Mouse (Mus musculus) small intestine, adult 2 months (tissue): Measurements from ENCODE around the gene Ptpn14.

ENCODE experiments used
- CTCF ChIP-seq: fragments of 200-500 bp; IDR thresholded peaks from 2 replicates; pipeline ENCODE4 v1.5.1; 2012; ENCODE audit warnings: low read depth, mild to moderate bottlenecking, control low read depth, inconsistent platforms, low read length, moderate library complexity, mixed read lengths; ENCODE audit not compliant: insufficient replicate concordance, insufficient read length; ENCODE audit errors: extremely low read depth
- POLR2A ChIP-seq: fragments of 200-500 bp; IDR thresholded peaks from 2 replicates; pipeline ENCODE4 v1.6.1; 2012; ENCODE audit warnings: low read depth, mild to moderate bottlenecking, control low read depth, inconsistent platforms, low read length, moderate library complexity

DNA sequence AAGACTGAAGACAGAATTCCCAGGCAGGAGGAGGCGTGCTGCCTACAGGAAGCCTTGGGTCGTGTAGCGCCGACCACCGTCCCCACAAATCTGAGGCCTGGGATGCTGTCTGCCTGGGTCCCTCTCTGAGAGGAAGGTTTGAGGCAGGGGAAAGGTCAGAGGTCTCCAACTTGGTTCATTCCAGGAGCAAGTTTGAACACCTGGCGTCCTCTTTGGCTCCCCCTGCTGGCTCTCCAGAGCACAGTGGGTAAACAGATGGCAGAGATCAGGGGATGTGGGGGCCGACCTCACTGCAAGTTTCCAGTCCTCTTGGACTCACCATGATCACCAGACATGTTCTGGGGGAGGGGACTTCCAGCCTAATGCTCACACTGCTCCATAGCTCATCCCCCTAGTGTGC lies 154.8 kb downstream of the Ptpn14 start:
- TF ChIP-seq POLR2A (no peak), CTCF (peak; percentile 71; the same call in 1 of the 2 replicates)
